Mouse (Mus musculus): Measurements from ENCODE around the gene Cilp2. TPM values are rescaled to one million over a fixed set of nuclear protein-coding genes. Genes with fewer than 3 reads are reported as not detected.

The Cilp2 gene
- polyA plus RNA-seq, 1 experiment from 2014 or later = 0.63 TPM

GRCm38 (mm10) chr8:69853869-69854268 is 33.6 kb downstream of the Cilp2 start:
- Histone ChIP-seq H3K27me3 (ENCODE audit: insufficient read depth, poor library complexity, severe bottlenecking) (no peaks in the 10 kb centered on the region), H3K4me1 (peaks cover 5% of the 10 kb centered on the region), H3K27ac (no peak overlapping the region), H3K36me3 (no peaks in the 10 kb centered on the region), H3K4me3 (no peak overlapping the region), H3K9me3 (no peaks in the 10 kb centered on the region)
- WGBS = 92% methylated on average over 10 of the region's 10 CpGs
- DNase-seq (ENCODE audit: low spot score) = no peak

GRCm38 (mm10) chr8:69850926-69851506 is 36.5 kb downstream of the Cilp2 start:
- Histone ChIP-seq H3K4me1 (peaks cover 7% of the 10 kb centered on the region), H3K9me3 (no peaks in the 10 kb centered on the region), H3K27me3 (ENCODE audit: insufficient read depth, poor library complexity, severe bottlenecking) (no peaks in the 10 kb centered on the region), H3K36me3 (no peaks in the 10 kb centered on the region), H3K27ac (peak overlapping the region; percentile 25; the same call in 1 of the 2 replicates), H3K4me3 (no peak overlapping the region)
- no peak for DNase-seq (ENCODE audit: low spot score)
- 72% methylated on average over 7 of the region's 7 CpGs for WGBS

- WGBS = 44% methylated on average over 3 of the region's 3 CpGs
- Histone ChIP-seq H3K4me3 (no peak overlapping the region), H3K9me3 (no peaks in the 10 kb centered on the region), H3K27ac (no peak overlapping the region), H3K36me3 (no peaks in the 10 kb centered on the region), H3K4me1 (peaks cover 7% of the 10 kb centered on the region), H3K27me3 (ENCODE audit: insufficient read depth, poor library complexity, severe bottlenecking) (no peaks in the 10 kb centered on the region)
- no peak for DNase-seq (ENCODE audit: low spot score)
Observed at GRCm38 (mm10) chr8:69849899-69850298, 37.6 kb downstream of the Cilp2 start.

- H3K4me3 ChIP-seq = 0 out of 2 replicates have a peak overlapping the region, but pooled peaks have one; percentile 5
- WGBS = 56% methylated on average over 8 of the region's 8 CpGs
Observed at GRCm38 (mm10) chr8:69848951-69849350, 38.5 kb downstream of the Cilp2 start.

GRCm38 (mm10) chr8:69847167-69848065 is 40.1 kb downstream of the Cilp2 start:
- Histone ChIP-seq H3K9me3 (no peaks in the 10 kb centered on the region), H3K27me3 (ENCODE audit: insufficient read depth, poor library complexity, severe bottlenecking) (no peaks in the 10 kb centered on the region), H3K4me3 (no peak overlapping the region), H3K4me1 (peaks cover 7% of the 10 kb centered on the region), H3K27ac (no peak overlapping the region), H3K36me3 (no peaks in the 10 kb centered on the region)
- 69% methylated on average over 3 of the region's 3 CpGs for WGBS
- DNase-seq (ENCODE audit: low spot score) = no peak

More at GRCm38 (mm10) chr8:69848951-69849350, 38.5 kb downstream of the Cilp2 start:
- Histone ChIP-seq H3K36me3 (no peaks in the 10 kb centered on the region), H3K27ac (no peak overlapping the region), H3K4me1 (peaks cover 7% of the 10 kb centered on the region), H3K9me3 (no peaks in the 10 kb centered on the region), H3K27me3 (ENCODE audit: insufficient read depth, poor library complexity, severe bottlenecking) (no peaks in the 10 kb centered on the region)
- DNase-seq (ENCODE audit: low spot score) = peak; percentile 81

GRCm38 (mm10) chr8:69837057-69837682 is 50.3 kb downstream of the Cilp2 start:
- H3K27me3 ChIP-seq (ENCODE audit: insufficient read depth, poor library complexity, severe bottlenecking) = 0 out of 2 replicates have a peak, but pooled peaks cover 8% of the 10 kb centered on the region
- no peak overlapping the region for H3K4me3 ChIP-seq
- H3K4me1 ChIP-seq = peaks cover 10% of the 10 kb centered on the region
- H3K9me3 ChIP-seq = no peaks in the 10 kb centered on the region
- H3K27ac ChIP-seq = no peak overlapping the region
- H3K36me3 ChIP-seq = no peaks in the 10 kb centered on the region
- WGBS = 70% methylated on average over 8 of the region's 8 CpGs
- no peak for DNase-seq (ENCODE audit: low spot score)

- peak within 1 kb of the TSS; percentile 85 for H3K27ac ChIP-seq
- peak within 1 kb of the TSS; percentile 76 for H3K4me3 ChIP-seq
- WGBS = under 1% methylated on average over 38 of the region's 38 CpGs
Observed at GRCm38 (mm10) chr8:69832298-69832853, 55.1 kb downstream of the Cilp2 start, which contains the start of gene Pbx4. Gene Pbx4 (plus strand): TSS chr8:69832491.

More at GRCm38 (mm10) chr8:69832298-69832853, 55.1 kb downstream of the Cilp2 start, which contains the start of gene Pbx4:
- H3K36me3 ChIP-seq = peaks cover 8% of the 10 kb centered on the region; the same call in 1 of the 2 replicates
- H3K9me3 ChIP-seq = no peaks in the 10 kb centered on the region
- peak; percentile 94 for DNase-seq (ENCODE audit: low spot score)
- H3K27me3 ChIP-seq (ENCODE audit: insufficient read depth, poor library complexity, severe bottlenecking) = 0 out of 2 replicates have a peak, but pooled peaks cover 8% of the 10 kb centered on the region
- peaks cover 10% of the 10 kb centered on the region for H3K4me1 ChIP-seq

Other genes with a start within 250 kb of the Cilp2 start
- gene Zfp964, start 233.2 kb downstream of the Cilp2 start, polyA plus RNA-seq (2016; fragmentation: Nextera tagmentation; extraction: Ambion mirVana) = 1.3 and 1.4 TPM in 2 replicates
- 25.1 and 28.5 TPM in 2 replicates for gene Zfp869, start 177.0 kb downstream of the Cilp2 start, polyA plus RNA-seq (2016; fragmentation: Nextera tagmentation; extraction: Ambion mirVana)
- 3.6 and 4.1 TPM in 2 replicates for gene Zfp963, start 137.7 kb downstream of the Cilp2 start, polyA plus RNA-seq (2016; fragmentation: Nextera tagmentation; extraction: Ambion mirVana)
- gene Gm20422, start 112.8 kb downstream of the Cilp2 start, polyA plus RNA-seq (2016; fragmentation: Nextera tagmentation; extraction: Ambion mirVana) = 0.44 and 0.65 TPM in 2 replicates
- 43.2 and 48.3 TPM in 2 replicates for gene Atp13a1, start 96.5 kb downstream of the Cilp2 start, polyA plus RNA-seq (2016; fragmentation: Nextera tagmentation; extraction: Ambion mirVana)
- 20.4 and 26.4 TPM in 2 replicates for gene Zfp866, start 96.5 kb downstream of the Cilp2 start, polyA plus RNA-seq (2016; fragmentation: Nextera tagmentation; extraction: Ambion mirVana)
- gene Gmip, start 79.0 kb downstream of the Cilp2 start, polyA plus RNA-seq (2016; fragmentation: Nextera tagmentation; extraction: Ambion mirVana) = 10.3 and 10.7 TPM in 2 replicates
- gene Lpar2, start 65.3 kb downstream of the Cilp2 start, polyA plus RNA-seq (2016; fragmentation: Nextera tagmentation; extraction: Ambion mirVana) = 0.32 and 0.73 TPM in 2 replicates
- gene Pbx4, start 55.2 kb downstream of the Cilp2 start, polyA plus RNA-seq (2016; fragmentation: Nextera tagmentation; extraction: Ambion mirVana) = 5.6 and 6.3 TPM in 2 replicates
- gene Tssk6, start 14.5 kb upstream of the Cilp2 start, polyA plus RNA-seq (2016; fragmentation: Nextera tagmentation; extraction: Ambion mirVana) = 2.7 and 2.9 TPM in 2 replicates
- 217 and 256 TPM in 2 replicates for gene Ndufa13, start 14.9 kb upstream of the Cilp2 start, polyA plus RNA-seq (2016; fragmentation: Nextera tagmentation; extraction: Ambion mirVana)
- gene Yjefn3, start 15.0 kb upstream of the Cilp2 start, polyA plus RNA-seq (2016; fragmentation: Nextera tagmentation; extraction: Ambion mirVana) = 6.7 and 8.7 TPM in 2 replicates
- gene Gatad2a, start 108.7 kb upstream of the Cilp2 start, polyA plus RNA-seq (2016; fragmentation: Nextera tagmentation; extraction: Ambion mirVana) = 47.5 and 49.0 TPM in 2 replicates
- 46.5 and 49.9 TPM in 2 replicates for gene Mau2, start 155.0 kb upstream of the Cilp2 start, polyA plus RNA-seq (2016; fragmentation: Nextera tagmentation; extraction: Ambion mirVana)
- 41.1 and 45.0 TPM in 2 replicates for gene Sugp1, start 155.1 kb upstream of the Cilp2 start, polyA plus RNA-seq (2016; fragmentation: Nextera tagmentation; extraction: Ambion mirVana)
- gene Tm6sf2, start 185.2 kb upstream of the Cilp2 start, polyA plus RNA-seq (2016; fragmentation: Nextera tagmentation; extraction: Ambion mirVana) = 0.94 and 1.3 TPM in 2 replicates
- 0.30 and 0.62 TPM in 2 replicates for gene Hapln4, start 195.8 kb upstream of the Cilp2 start, polyA plus RNA-seq (2016; fragmentation: Nextera tagmentation; extraction: Ambion mirVana)
- gene Ncan, start 233.2 kb upstream of the Cilp2 start, polyA plus RNA-seq (2016; fragmentation: Nextera tagmentation; extraction: Ambion mirVana) = 0.06 and 0.29 TPM in 2 replicates
- gene Nr2c2ap, start 243.6 kb upstream of the Cilp2 start, polyA plus RNA-seq (2016; fragmentation: Nextera tagmentation; extraction: Ambion mirVana) = 35.4 and 39.6 TPM in 2 replicates